Mouse (Mus musculus) 3T3-L1 (cell line): ENCODE results near the gene Frmd5.
A peak's percentile ranks its signal among the peaks of the same experiment; 100 is the strongest.

Experiments
- DNase-seq: peaks from one replicate; pipeline ENCODE4 v3.0.0-alpha.2; 2015; ENCODE audit warnings: low read depth, low spot score

Gene Frmd5

DNA sequence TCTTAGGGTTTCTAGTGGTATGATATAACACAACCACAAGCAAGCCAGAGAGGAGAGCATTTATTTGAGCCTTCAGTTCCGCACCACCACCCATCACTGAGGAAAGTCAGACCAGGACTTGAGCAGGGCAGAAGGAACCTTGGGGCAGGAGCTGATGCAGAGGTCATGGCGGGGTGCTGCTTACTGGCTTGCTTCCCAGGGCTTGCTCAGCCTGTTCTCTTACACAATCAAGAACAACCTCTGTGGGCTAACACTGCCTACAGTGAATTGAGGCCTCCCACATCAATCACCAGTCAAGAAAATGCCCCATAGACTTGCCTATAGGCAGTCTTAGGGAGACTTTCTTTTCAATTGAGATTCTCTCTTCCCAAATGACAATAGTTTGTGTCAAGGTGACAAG lies 118.8 kb downstream of the Frmd5 start:
- peak; percentile 72 for DNase-seq

GRCm38 (mm10) chr2:121683606-121684005 lies 123.3 kb downstream of the Frmd5 start:
- no peak for DNase-seq

GRCm38 (mm10) chr2:121682361-121682760 lies 124.5 kb downstream of the Frmd5 start:
- DNase-seq: peak; percentile 33

DNA sequence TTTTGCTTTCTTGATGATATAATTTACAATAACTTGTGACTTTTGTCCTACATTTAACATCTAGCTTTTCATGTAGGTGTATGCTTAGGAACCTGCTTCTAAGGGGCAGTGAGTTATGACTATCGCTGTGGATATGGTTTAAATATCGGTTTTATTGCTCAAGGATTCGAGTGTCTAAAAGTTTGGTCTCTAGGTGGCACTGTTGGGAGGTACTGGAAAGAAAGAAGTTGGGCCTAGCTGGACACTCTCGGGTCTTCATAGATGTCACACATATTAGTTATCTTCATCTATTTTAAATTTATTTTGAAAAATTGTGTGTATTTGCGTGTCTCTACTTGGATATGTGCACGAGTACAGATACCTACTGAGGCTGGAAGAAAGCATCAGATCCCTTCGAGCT lies 127.2 kb downstream of the Frmd5 start:
- peak; percentile 45 for DNase-seq

DNA sequence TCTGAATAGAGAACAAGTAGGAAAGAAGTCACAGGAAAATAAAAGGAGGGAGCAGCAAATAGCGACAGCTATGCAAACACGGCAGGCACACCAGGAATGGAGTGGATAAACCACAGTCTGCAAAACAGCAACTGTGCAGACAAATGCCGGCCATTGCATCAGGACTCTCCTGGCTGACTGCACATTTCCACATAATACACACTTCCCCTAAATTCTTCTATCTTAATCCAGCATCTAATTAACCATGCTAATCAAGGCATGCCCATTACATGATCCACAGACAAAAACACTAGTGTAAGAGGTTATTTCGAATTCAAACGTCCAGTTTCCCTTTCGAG lies 129.3 kb downstream of the Frmd5 start:
- DNase-seq: no peak

DNA sequence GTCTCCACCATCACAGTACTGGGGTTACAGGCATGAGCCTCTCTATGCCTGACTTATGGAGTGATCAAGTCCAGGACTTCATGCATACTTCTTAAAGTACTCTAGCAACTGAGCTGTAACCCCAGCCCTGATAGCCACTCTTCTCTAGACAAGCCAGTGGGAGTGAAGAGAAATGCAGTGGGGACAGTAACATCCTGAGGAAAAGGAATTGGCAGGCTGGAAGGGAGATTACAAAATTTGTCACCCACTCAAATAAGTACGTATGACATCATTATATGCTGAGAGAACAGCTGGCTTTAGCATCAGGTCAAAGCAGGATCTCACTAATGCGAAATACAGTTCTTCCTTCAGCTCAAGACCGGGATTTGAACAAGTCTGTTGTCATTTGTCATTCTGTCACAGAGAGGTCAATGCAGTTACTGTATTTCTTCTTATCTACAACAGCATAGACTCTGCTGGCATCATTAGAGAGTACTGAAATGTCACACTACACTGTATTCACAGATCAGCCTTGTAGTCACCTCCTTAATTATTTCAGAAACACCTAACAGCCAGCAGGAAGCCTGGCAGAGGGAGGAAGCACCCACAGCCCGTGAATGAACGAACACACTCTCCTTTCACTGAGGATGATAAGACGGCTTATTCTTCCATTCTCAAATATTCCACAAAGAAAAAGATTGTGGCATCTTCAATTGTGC lies 129.8 kb downstream of the Frmd5 start:
- DNase-seq: no peak

DNA sequence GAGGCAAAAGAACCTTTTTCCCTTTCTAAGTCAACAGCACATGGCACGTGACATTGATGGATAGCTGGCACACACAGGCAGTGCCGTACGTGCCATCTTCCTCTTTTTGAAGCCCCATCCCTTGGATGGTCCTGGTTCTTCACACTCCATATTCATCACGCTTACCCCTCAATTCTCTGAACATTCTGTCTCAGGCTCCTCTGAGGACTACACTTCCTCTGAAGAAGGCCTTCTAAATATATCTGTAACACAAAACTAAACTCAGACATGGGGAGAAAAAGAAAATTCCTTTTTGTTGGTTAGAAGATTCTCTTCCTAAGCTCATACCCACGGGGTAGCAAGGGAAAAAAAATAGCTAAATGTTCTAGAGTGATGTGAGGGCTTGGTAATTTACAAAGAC lies 131.0 kb downstream of the Frmd5 start:
- no peak for DNase-seq

DNA sequence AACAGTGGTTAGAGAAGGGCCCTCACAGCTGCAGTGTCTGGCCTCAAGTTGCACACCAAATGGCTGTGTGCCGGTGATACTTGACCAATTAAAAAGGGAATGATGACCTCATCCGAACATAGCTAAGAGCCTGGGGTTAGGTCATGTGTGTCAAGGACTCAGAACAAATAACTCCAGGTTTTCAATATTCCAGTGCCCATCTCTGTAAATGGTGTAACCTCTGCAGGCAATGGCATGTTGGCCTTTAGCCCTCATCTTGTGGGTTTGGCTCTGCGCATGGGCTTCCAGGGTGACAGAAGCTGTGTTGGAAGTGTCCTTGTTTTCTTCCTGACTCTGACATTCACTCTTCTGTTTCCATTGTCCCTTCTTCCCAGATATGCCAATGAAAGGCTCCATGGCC lies 131.8 kb downstream of the Frmd5 start:
- no peak for DNase-seq

DNA sequence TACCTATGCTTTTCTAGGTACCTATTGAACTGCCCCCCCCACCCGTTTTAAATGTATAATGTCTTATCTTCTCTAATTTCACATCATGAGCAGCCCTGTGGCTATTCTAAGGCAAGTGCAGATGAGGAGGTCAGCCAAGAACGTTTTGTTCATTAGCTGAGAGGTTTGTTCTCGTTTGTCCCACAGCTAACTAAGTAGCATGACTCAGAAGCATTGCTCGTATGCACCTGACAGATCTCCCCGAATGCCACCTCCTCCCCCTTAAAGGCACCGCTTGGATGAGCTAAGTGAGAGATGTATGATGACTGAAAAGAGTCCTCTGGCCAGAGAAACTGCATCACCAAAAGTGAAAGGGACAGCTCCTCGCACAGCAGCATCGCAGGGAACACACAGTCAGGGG lies 132.7 kb downstream of the Frmd5 start:
- no peak for DNase-seq

DNA sequence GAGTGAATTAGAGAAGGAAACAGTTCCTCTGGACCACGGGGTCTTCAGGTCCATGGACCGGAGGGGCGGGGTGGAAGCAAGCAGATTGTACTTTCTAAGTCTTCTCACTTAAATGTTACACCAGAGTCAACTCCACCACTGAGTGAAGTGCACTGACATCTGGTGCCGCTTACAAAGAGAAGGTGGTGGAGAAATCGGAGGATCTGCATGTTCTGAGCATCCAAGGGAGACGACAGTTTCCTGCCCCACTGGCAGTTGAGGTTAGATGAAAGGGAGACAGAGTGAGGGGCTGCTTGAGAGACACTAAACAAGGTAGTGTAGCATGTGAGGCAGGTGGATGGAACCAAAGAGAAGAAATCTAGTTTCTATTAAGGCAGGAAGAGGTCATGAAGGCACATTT lies 137.0 kb downstream of the Frmd5 start:
- DNase-seq: no peak

DNA sequence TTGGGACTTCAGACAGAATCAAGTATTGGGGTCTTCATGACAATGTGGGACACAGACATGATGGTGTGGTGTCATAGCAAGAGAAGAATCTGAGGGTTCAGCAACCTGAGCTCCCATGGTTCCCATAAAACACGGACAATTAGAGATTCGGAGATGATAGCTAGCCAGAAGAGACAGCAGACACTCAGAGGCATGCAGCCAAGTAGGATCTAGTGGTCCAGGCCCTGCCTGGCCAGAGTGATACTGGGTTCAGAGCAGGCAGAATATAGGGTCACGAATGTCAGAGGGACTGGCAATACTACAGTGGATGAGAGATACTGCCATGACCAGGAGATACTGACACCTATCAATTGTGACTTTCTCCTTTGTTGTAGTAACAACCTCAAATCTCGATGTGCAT lies 138.6 kb downstream of the Frmd5 start:
- DNase-seq: no peak

GRCm38 (mm10) chr2:121661160-121661502 lies 145.8 kb downstream of the Frmd5 start:
- no peak for DNase-seq

DNA sequence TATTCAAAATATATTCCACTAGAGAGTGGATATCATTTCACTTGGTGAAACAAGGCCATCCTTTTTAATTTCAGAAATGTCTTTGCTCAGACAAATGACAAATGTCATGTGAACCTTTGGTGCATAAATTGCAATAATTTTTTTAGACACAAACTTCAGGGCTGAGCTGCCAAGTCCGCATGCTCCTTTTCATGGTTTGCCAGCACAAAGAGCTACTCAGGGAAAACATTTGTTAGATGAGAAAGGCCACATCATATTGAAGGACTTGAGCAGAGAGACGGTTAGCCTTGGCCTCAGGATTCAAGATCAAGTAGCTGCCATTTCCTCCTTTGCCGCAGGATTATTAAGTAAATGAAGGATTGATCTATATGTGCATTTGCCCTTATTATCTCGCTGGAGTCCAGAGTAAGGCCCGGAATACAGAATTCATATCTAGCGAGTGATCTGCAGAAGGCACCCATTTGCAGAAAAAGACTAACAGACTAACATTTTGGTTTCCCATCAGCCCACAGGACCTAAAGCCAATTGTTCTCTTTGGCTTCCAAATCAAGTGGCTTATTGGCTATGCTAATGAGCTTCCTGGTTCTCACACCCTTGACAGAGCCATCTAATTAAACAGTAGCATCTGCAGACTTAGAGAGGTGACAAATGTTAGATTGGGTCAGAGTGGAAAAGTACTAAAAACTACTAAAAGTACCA lies 146.3 kb downstream of the Frmd5 start:
- no peak for DNase-seq

DNA sequence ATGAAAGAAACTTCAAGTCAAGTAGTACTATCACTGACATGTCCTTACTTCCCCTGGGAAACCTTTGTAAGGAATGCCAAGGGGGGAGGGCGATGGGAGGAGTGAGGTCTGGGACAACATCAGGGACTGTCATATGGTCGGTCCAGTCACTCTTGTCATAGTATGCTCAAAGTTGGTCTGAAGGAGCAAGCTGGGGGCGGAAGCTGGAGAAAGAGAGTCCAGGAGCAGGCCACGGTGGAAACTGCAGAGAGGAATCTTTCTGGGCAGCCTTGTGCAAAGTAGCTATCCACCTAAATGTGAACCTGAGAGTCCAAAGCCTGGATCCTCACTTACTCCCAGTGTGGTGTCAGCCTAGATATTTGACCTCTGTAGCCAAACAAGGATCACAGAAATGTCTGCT lies 147.5 kb downstream of the Frmd5 start:
- DNase-seq: no peak

GRCm38 (mm10) chr2:121658123-121658767 lies 148.6 kb downstream of the Frmd5 start:
- no peak for DNase-seq

DNA sequence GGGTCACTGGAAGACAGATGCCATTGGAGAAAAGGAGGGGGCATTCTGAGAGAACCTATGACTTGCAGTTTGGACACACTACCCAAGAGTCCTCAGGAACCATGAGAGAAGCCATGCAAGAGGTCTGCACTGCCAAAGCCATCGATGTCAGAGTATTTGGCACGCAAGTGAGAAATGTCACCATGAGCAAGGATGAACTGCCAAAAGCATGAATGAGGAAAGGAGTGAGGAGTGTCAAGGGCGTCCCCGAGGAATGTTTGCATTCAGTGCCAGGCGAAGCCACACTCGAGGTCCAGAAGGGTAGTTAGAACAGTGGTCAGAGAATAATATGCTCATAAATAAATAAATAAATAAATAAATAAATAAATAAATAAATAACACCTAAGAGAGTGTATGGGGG lies 150.9 kb downstream of the Frmd5 start:
- DNase-seq: no peak

GRCm38 (mm10) chr2:121655106-121655505 lies 151.8 kb downstream of the Frmd5 start:
- no peak for DNase-seq

DNA sequence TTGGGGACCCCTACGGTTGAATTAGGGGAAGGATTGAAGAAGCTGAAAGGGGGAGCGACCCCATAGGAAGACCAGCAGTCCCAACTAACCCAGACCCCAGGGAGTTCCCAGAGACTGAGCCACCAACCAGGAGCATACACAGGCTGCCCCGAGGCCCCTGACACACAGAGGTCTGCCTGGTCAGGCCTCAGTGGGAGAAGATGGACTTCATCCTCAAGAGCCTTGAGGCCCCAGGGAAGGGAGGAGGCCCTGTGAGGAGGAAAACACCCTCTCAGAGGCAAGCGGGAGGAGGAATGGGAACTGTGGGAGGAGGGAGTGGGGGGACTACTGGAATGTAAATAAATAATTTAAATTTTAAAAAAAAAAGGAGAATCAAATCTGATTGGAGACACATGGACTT lies 160.4 kb downstream of the Frmd5 start:
- no peak for DNase-seq

DNA sequence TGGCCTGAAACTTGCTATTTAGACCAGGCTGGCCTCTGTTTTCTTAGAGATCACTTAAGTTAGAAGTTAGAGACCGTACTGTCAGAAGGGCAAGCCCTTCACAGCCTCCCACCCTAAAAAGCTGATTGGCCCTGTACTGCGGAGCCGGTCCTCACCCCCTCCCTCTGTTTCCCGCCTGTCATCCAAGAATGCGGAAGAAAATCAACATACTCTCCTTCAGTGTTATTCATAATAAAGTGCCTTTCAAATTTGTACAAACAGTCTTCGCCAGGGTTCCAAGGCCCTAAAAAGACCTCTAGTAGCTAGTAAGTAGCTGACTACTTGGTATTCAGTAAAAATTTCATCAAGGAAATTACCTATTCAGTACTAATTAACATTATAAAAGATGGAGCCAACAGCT lies 164.0 kb downstream of the Frmd5 start:
- no peak for DNase-seq

- DNase-seq: no peak
These were observed 174.8 kb downstream of the Frmd5 start for GRCm38 (mm10) chr2:121632091-121632490.

- DNase-seq: no peak
These were observed 176.6 kb downstream of the Frmd5 start for GRCm38 (mm10) chr2:121630286-121630685.

GRCm38 (mm10) chr2:121628290-121628689 lies 178.6 kb downstream of the Frmd5 start:
- DNase-seq: peak; percentile 91

- no peak for DNase-seq
These were observed 181.0 kb downstream of the Frmd5 start for GRCm38 (mm10) chr2:121625901-121626300.
